Mouse (Mus musculus) G1E-ER4 (cell line): ENCODE data around the gene Klf1. TPM values are rescaled to one million over a fixed set of nuclear protein-coding genes. Genes with fewer than 3 reads are reported as not detected.

ENCODE experiments used
- GATA1 ChIP-seq: IDR thresholded peaks from one replicate; pipeline ENCODE4 v1.8.0; 2012; ENCODE audit warnings: low read length, inconsistent platforms
- polyA plus RNA-seq: library from polyadenylated mRNA; stranded (reverse); fragments of >175 nt; gene quantifications from 2 replicates; pipeline ENCODE4 v1.2.3, GENCODE M21; 2012

The Klf1 gene
- polyA plus RNA-seq, 1 experiment, result 477 TPM

DNA sequence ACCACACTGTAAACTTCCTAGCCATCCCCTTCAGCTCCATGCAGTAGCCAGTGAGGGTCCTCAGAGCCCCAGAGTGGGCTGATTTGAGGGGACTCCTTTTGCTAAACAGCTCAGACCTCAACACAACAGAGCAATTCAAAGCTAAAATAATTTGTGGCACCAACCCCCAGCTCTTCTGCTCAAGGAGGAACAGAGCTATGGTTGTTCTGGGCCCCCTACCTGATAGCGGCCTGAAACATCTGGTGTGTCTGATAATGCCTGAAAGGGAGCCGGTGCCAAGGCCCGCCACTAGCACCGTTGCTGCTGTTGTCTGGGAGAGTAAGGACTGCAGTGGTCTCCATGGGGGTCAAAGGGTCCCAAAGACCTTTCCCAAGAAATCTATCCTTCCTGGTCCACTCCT lies 657 bp upstream of the Klf1 start:
- TF ChIP-seq GATA1, result peak; percentile 15

GRCm38 (mm10) chr8:84902367-84902919 lies 715 bp downstream of the Klf1 start:
- TF ChIP-seq GATA1, result no peak

DNA sequence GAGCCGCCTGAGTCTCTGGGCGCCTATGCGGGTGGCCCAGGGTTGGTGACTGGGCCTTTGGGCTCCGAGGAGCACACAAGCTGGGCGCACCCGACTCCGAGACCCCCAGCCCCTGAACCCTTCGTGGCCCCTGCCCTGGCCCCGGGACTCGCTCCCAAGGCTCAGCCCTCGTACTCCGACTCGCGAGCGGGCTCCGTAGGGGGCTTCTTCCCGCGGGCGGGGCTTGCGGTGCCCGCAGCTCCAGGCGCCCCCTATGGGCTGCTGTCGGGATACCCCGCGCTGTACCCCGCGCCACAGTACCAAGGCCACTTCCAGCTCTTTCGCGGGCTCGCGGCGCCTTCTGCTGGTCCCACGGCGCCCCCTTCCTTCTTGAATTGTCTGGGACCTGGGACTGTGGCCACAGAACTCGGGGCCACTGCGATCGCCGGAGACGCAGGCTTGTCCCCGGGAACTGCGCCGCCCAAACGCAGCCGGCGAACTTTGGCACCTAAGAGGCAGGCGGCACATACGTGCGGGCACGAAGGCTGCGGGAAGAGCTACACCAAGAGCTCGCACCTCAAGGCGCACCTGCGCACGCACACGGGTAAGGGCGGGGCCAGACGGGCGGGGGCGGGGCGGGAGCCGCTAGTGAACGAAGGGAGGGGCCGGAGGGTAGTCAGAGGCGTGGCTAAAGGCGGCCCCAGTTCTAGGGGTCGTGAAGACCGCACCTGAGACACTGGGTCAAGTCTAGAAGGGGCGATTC lies 1.4 kb downstream of the Klf1 start:
- TF ChIP-seq GATA1, result no peak

DNA sequence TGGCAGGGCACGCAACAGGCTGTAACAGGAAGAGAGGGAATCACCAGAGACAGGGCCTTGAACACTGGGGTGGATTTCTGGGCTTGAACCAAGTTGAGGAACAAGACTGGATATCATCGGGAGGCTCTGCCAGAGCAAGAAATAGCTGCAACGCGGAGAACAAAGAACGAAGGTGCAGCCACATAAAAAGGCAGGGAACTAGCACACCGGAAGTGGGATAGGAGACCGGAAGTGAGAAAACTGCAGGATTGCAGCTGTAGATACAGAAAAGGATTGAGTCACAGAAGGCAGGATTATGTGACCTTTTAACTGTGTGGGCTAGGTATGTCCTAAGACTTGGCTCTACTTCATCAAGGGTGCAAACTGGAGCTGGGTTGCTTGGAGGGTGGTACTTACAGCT lies 2.6 kb downstream of the Klf1 start:
- no peak for TF ChIP-seq GATA1

- no peak for TF ChIP-seq GATA1
Observed at GRCm38 (mm10) chr8:84907037-84907436, 5.3 kb downstream of the Klf1 start.

DNA sequence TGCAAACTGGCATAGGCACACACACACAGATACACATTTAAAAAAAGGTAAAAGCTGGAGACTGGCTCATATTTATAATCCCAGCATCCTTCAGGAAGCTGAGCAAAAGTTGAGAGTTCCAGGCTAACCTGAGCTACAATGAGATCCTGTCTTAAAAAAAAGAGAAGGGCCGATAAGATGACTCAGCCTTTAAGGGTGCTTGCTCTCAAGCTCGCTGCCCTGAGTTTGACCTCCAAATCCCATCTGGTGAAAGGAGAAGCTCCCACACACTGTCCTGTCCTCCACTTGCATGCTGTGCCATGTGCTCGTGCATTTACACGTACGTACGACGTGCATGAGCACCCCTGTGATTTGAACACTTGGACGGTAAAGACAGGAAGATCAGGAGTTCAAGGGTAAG lies 5.8 kb downstream of the Klf1 start:
- no peak for TF ChIP-seq GATA1

GRCm38 (mm10) chr8:84908421-84909161 lies 6.9 kb downstream of the Klf1 start, which contains the start of gene Dnase2a:
Gene Dnase2a (plus strand): TSS chr8:84908560.
- no peak for TF ChIP-seq GATA1

- no peak for TF ChIP-seq GATA1
Observed at GRCm38 (mm10) chr8:84909162-84909767, 7.5 kb downstream of the Klf1 start.

DNA sequence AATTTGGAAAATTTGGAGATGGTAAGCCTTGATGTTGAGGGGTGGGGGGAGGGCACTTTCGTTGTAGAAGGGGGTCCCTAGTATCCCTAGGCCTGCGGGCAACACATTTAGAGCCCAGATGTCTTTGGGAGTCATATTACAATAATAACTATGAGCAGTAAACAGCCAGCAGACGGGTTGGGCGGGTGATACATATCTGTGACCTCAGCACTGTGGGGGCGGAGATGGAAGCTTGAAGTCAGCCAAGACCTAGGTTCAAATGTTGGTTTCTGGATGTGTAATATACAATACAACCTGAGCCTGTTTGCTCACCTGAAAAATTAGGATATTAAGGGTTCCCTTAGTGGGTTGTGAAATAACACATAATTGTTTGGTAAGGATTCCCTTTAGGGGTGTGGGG lies 8.2 kb downstream of the Klf1 start:
- TF ChIP-seq GATA1, result no peak

DNA sequence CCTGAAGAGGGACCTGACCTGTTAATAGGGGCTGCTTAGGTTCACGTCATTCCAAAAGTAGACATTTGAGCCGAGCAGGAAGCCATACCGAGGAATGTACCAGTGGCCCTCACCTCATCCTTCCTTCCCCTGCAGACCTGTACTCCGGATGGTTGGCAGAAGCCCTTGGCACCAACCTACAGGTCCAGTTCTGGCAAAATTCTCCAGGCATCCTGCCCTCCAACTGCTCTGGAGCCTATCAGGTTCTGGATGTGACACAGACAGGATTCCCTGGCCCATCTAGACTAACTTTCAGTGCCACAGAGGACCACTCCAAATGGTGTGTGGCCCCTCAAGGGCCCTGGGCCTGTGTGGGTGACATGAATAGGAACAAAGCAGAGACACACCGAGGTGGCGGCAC lies 8.8 kb downstream of the Klf1 start:
- no peak for TF ChIP-seq GATA1

DNA sequence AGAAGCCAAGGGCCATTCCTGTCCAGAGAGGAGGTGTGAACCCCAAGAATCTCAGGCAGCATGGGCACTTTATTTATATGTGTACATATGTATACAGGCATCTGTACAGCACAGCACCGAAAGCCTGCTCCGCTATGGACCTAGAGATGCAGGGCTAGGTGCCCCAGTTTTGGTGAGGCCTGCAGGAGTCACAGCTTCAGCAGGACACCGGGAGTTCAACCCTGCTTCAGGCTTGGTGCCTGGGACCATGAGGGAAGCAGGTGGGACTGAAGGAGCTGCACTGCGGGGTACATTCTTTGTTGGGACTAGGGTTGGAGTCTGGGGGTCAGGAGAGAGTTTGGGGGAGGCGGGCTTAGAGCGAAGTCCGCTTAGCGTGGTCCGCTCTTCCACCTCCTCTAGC lies 10.1 kb downstream of the Klf1 start:
- TF ChIP-seq GATA1, result no peak

GRCm38 (mm10) chr8:84912391-84912790 lies 10.7 kb downstream of the Klf1 start:
- TF ChIP-seq GATA1, result no peak

- no peak for TF ChIP-seq GATA1
Observed at GRCm38 (mm10) chr8:84912895-84913501, 11.3 kb downstream of the Klf1 start.

- TF ChIP-seq GATA1, result no peak
Observed at GRCm38 (mm10) chr8:84913502-84913900, 11.8 kb downstream of the Klf1 start.

- no peak for TF ChIP-seq GATA1
Observed at GRCm38 (mm10) chr8:84913960-84914359, 12.2 kb downstream of the Klf1 start.

DNA sequence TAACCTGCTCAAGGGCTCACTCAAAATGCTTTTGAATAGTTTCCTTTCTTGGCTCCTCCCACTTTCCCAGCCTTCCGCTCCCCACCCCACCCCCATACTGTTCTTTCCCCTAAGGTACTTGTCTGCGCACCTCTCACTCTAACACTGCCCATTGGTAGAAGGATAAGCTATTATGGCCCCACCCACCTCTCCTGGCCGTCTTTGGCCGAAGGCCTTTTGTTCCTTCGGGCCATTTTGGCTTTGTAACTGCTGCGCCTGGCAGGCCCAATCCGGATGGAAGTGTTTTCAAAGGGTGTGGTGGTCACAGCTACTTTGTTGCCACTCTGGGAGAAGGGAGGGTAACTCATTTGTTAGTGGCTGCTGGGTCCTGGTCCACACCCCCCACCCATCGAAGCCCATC lies 13.5 kb downstream of the Klf1 start:
- TF ChIP-seq GATA1, result no peak
